Mouse (Mus musculus): Measurements from ENCODE around the gene Upk3bl.

DNA sequence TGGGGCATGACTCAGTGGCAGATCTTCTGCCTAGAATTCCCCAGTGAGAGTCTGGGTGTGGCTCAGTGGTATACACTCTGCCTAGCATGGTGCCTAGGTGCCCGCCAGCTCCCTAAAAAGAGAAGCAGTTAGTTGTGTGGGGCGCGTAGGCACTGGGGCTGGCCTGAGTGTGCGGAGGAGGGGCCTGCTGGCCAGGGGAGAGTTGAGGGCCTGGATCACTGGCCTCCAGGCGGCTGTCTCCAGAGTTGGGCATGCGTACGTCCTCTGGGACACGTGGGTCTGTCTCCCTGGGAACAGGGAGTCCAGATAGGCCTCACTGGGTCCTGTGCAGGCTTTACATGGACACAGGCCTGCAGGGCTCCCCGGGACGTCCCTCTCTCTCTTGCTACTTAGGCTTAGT is 39.4 kb upstream of the Upk3bl start:
- TF ChIP-seq MAZ (IDR thresholded peaks at IDR 0.05; ENCODE audit: low read depth, low read length) (no peak), JUND (IDR thresholded peaks at IDR 0.05; ENCODE audit: low read depth, low read length) (no peak), CTCF (IDR thresholded peaks at IDR 0.05 in 2 of 3, conservative IDR thresholded peaks at IDR 0.05 in 1 of 3; ENCODE audit: control insufficient read depth in 1 of 3, insufficient read depth in 1 of 3, low read depth in 2 of 3, low read length in 3 of 3, poor library complexity in 1 of 3, severe bottlenecking in 1 of 3) (no peak), POLR2A (IDR thresholded peaks at IDR 0.05; ENCODE audit: control insufficient read depth in 1 of 2, insufficient read depth in 1 of 2, low read depth in 1 of 2, low read length in 2 of 2, poor library complexity in 1 of 2) (no peak), E2F4 (IDR thresholded peaks at IDR 0.05; ENCODE audit: borderline replicate concordance, low read depth, low read length) (no peak), EP300 (IDR thresholded peaks at IDR 0.05; ENCODE audit: low read depth in 1 of 2, low read length in 2 of 2) (no peak), MXI1 (IDR thresholded peaks at IDR 0.05; ENCODE audit: low read depth, low read length) (no peak)

Data from MEL (cell line).